Mouse (Mus musculus): ENCODE results near the gene Rabep2. TPM values are rescaled to one million over a fixed set of nuclear protein-coding genes. Genes with fewer than 3 reads are reported as not detected.
A peak's percentile ranks its signal among the peaks of the same experiment; 100 is the strongest.
"Not testable (repeated sequence)": the region's sequence is repeated elsewhere in the genome, so short reads cannot be mapped to it uniquely, and the experiment has no call there.

Gene Rabep2
- polyA plus RNA-seq, 1 experiment from 2014 or later: 6.3 TPM

- Histone ChIP-seq H3K27me3 (ENCODE audit: control insufficient read depth, insufficient read depth, low read depth, low read length) (no peaks in the 10 kb centered on the region), H3K4me1 (ENCODE audit: control insufficient read depth, low read depth, low read length) (peaks cover 21% of the 10 kb centered on the region), H3K36me3 (ENCODE audit: control insufficient read depth, insufficient read depth) (peaks cover 8% of the 10 kb centered on the region; the same call in 1 of the 2 replicates), H3K9ac (ENCODE audit: low read depth, low read length) (peak within 1 kb of the TSS; percentile 74), H3K27ac (ENCODE audit: low read length) (peak within 1 kb of the TSS; percentile 18), H3K9me3 (replicated peaks; ENCODE audit: control insufficient read depth, low read length) (no peaks in the 10 kb centered on the region), H3K4me2 (ENCODE audit: low read depth, low read length) (peak within 1 kb of the TSS; percentile 62), H3K4me3 (ENCODE audit: low read depth, low read length) (peak within 1 kb of the TSS; percentile 81)
- under 1% methylated on average over 32 of the region's 32 CpGs for WGBS (ENCODE audit: insufficient replicate concordance)
- ATAC-seq (ENCODE audit: low read depth): peak; percentile 79
These were observed 58.5 kb downstream of the Rabep2 start, which contains the start of gene Tufm for GRCm38 (mm10) chr7:126487052-126487483. Gene Tufm, plus strand, starts transcription at chr7:126487361.

GRCm38 (mm10) chr7:126487617-126488385 is 59.2 kb downstream of the Rabep2 start:
- Histone ChIP-seq H3K27ac (ENCODE audit: low read length) (peak overlapping the region; percentile 18), H3K9ac (ENCODE audit: low read depth, low read length) (peak overlapping the region; percentile 74), H3K36me3 (ENCODE audit: control insufficient read depth, insufficient read depth) (peaks cover 16% of the 10 kb centered on the region), H3K4me2 (ENCODE audit: low read depth, low read length) (peak overlapping the region; percentile 62), H3K4me3 (ENCODE audit: low read depth, low read length) (peak overlapping the region; percentile 81), H3K4me1 (ENCODE audit: control insufficient read depth, low read depth, low read length) (peaks cover 15% of the 10 kb centered on the region)
- H3K27me3 ChIP-seq (ENCODE audit: control insufficient read depth, insufficient read depth, low read depth, low read length); H3K9me3 ChIP-seq (replicated peaks; ENCODE audit: control insufficient read depth, low read length); ATAC-seq (ENCODE audit: low read depth): not testable (repeated sequence)
- WGBS (ENCODE audit: insufficient replicate concordance): 5% methylated on average over 15 of the region's 25 CpGs

- Histone ChIP-seq H3K4me3 (ENCODE audit: low read depth, low read length) (no peak overlapping the region), H3K36me3 (ENCODE audit: control insufficient read depth, insufficient read depth) (peaks cover 48% of the 10 kb centered on the region), H3K27me3 (ENCODE audit: control insufficient read depth, insufficient read depth, low read depth, low read length) (no peaks in the 10 kb centered on the region), H3K9me3 (replicated peaks; ENCODE audit: control insufficient read depth, low read length) (no peaks in the 10 kb centered on the region), H3K27ac (ENCODE audit: low read length) (no peak overlapping the region), H3K9ac (ENCODE audit: low read depth, low read length) (no peak overlapping the region), H3K4me1 (ENCODE audit: control insufficient read depth, low read depth, low read length) (peaks cover 10% of the 10 kb centered on the region), H3K4me2 (ENCODE audit: low read depth, low read length) (no peak overlapping the region)
- 38% methylated on average over 1 of the region's 1 CpGs for WGBS (ENCODE audit: insufficient replicate concordance)
- ATAC-seq (ENCODE audit: low read depth): no peak
These were observed 62.4 kb downstream of the Rabep2 start for GRCm38 (mm10) chr7:126491005-126491404.

GRCm38 (mm10) chr7:126491973-126492372 is 63.4 kb downstream of the Rabep2 start:
- Histone ChIP-seq H3K4me3 (ENCODE audit: low read depth, low read length) (no peak overlapping the region), H3K4me1 (ENCODE audit: control insufficient read depth, low read depth, low read length) (peaks cover 10% of the 10 kb centered on the region), H3K4me2 (ENCODE audit: low read depth, low read length) (no peak overlapping the region), H3K27ac (ENCODE audit: low read length) (no peak overlapping the region), H3K9ac (ENCODE audit: low read depth, low read length) (no peak overlapping the region), H3K9me3 (replicated peaks; ENCODE audit: control insufficient read depth, low read length) (no peaks in the 10 kb centered on the region), H3K36me3 (ENCODE audit: control insufficient read depth, insufficient read depth) (peaks cover 57% of the 10 kb centered on the region), H3K27me3 (ENCODE audit: control insufficient read depth, insufficient read depth, low read depth, low read length) (no peaks in the 10 kb centered on the region)
- no peak for ATAC-seq (ENCODE audit: low read depth)
- 65% methylated on average over 11 of the region's 11 CpGs for WGBS (ENCODE audit: insufficient replicate concordance)

GRCm38 (mm10) chr7:126494120-126494519 is 65.6 kb downstream of the Rabep2 start:
- Histone ChIP-seq H3K4me2 (ENCODE audit: low read depth, low read length) (no peak overlapping the region), H3K9ac (ENCODE audit: low read depth, low read length) (no peak overlapping the region), H3K36me3 (ENCODE audit: control insufficient read depth, insufficient read depth) (peaks cover 79% of the 10 kb centered on the region), H3K27ac (ENCODE audit: low read length) (peak overlapping the region; percentile 58; the same call in 1 of the 2 replicates), H3K9me3 (replicated peaks; ENCODE audit: control insufficient read depth, low read length) (no peaks in the 10 kb centered on the region), H3K27me3 (ENCODE audit: control insufficient read depth, insufficient read depth, low read depth, low read length) (no peaks in the 10 kb centered on the region), H3K4me3 (ENCODE audit: low read depth, low read length) (no peak overlapping the region), H3K4me1 (ENCODE audit: control insufficient read depth, low read depth, low read length) (no peaks in the 10 kb centered on the region; the same call in 1 of the 2 replicates)
- 80% methylated on average over 6 of the region's 6 CpGs for WGBS (ENCODE audit: insufficient replicate concordance)
- ATAC-seq (ENCODE audit: low read depth): peak; percentile 84

GRCm38 (mm10) chr7:126496475-126496874 is 67.9 kb downstream of the Rabep2 start:
- Histone ChIP-seq H3K9me3 (replicated peaks; ENCODE audit: control insufficient read depth, low read length) (no peaks in the 10 kb centered on the region), H3K27me3 (ENCODE audit: control insufficient read depth, insufficient read depth, low read depth, low read length) (no peaks in the 10 kb centered on the region), H3K36me3 (ENCODE audit: control insufficient read depth, insufficient read depth) (peaks cover 95% of the 10 kb centered on the region), H3K4me3 (ENCODE audit: low read depth, low read length) (no peak overlapping the region), H3K4me1 (ENCODE audit: control insufficient read depth, low read depth, low read length) (peaks cover 12% of the 10 kb centered on the region), H3K4me2 (ENCODE audit: low read depth, low read length) (no peak overlapping the region), H3K9ac (ENCODE audit: low read depth, low read length) (no peak overlapping the region), H3K27ac (ENCODE audit: low read length) (no peak overlapping the region)
- ATAC-seq (ENCODE audit: low read depth): no peak
- 88% methylated on average over 5 of the region's 5 CpGs for WGBS (ENCODE audit: insufficient replicate concordance)

- peaks cover 83% of the 10 kb centered on the region for H3K36me3 ChIP-seq (ENCODE audit: control insufficient read depth, insufficient read depth)
- no peaks in the 10 kb centered on the region for H3K27me3 ChIP-seq (ENCODE audit: control insufficient read depth, insufficient read depth, low read depth, low read length)
- H3K9ac ChIP-seq (ENCODE audit: low read depth, low read length): no peak overlapping the region
- no peak overlapping the region for H3K27ac ChIP-seq (ENCODE audit: low read length)
- no peaks in the 10 kb centered on the region for H3K9me3 ChIP-seq (replicated peaks; ENCODE audit: control insufficient read depth, low read length)
- 92% methylated on average over 12 of the region's 12 CpGs for WGBS (ENCODE audit: insufficient replicate concordance)
- H3K4me3 ChIP-seq (ENCODE audit: low read depth, low read length): no peak overlapping the region
- no peak overlapping the region for H3K4me2 ChIP-seq (ENCODE audit: low read depth, low read length)
- ATAC-seq (ENCODE audit: low read depth): no peak
- peaks cover 12% of the 10 kb centered on the region for H3K4me1 ChIP-seq (ENCODE audit: control insufficient read depth, low read depth, low read length)
These were observed 69.4 kb downstream of the Rabep2 start for GRCm38 (mm10) chr7:126497966-126498365.

Other genes with a start within 250 kb of the Rabep2 start
- 12.2 and 17.7 TPM in 2 replicates for gene Xpo6, start 228.3 kb upstream of the Rabep2 start, polyA plus RNA-seq (2015; fragmentation: Nextera tagmentation; extraction: Ambion mirVana)
- gene Sbk1, start 156.1 kb upstream of the Rabep2 start, polyA plus RNA-seq (2015; fragmentation: Nextera tagmentation; extraction: Ambion mirVana): 1.1 and 1.5 TPM in 2 replicates
- 5.4 and 6.3 TPM in 2 replicates for gene Lat, start 59.2 kb upstream of the Rabep2 start, polyA plus RNA-seq (2015; fragmentation: Nextera tagmentation; extraction: Ambion mirVana)
- gene Spns1, start 51.3 kb upstream of the Rabep2 start, polyA plus RNA-seq (2015; fragmentation: Nextera tagmentation; extraction: Ambion mirVana): 16.1 and 18.3 TPM in 2 replicates
- gene Nfatc2ip, start 32.0 kb upstream of the Rabep2 start, polyA plus RNA-seq (2015; fragmentation: Nextera tagmentation; extraction: Ambion mirVana): 1.7 and 1.9 TPM in 2 replicates
- gene Cd19, start 13.9 kb upstream of the Rabep2 start, polyA plus RNA-seq (2015; fragmentation: Nextera tagmentation; extraction: Ambion mirVana): 3.6 and 4.7 TPM in 2 replicates
- gene Atp2a1, start 34.3 kb downstream of the Rabep2 start, polyA plus RNA-seq (2015; fragmentation: Nextera tagmentation; extraction: Ambion mirVana): 8.7 and 22.0 TPM in 2 replicates
- 14.2 and 14.5 TPM in 2 replicates for gene Sh2b1, start 46.7 kb downstream of the Rabep2 start, polyA plus RNA-seq (2015; fragmentation: Nextera tagmentation; extraction: Ambion mirVana)
- 81.0 and 84.0 TPM in 2 replicates for gene Tufm, start 58.6 kb downstream of the Rabep2 start, polyA plus RNA-seq (2015; fragmentation: Nextera tagmentation; extraction: Ambion mirVana)
- 21.6 and 24.5 TPM in 2 replicates for gene Atxn2l, start 74.7 kb downstream of the Rabep2 start, polyA plus RNA-seq (2015; fragmentation: Nextera tagmentation; extraction: Ambion mirVana)
- gene Eif3c, start 137.7 kb downstream of the Rabep2 start, polyA plus RNA-seq (2015; fragmentation: Nextera tagmentation; extraction: Ambion mirVana): 87.8 and 93.1 TPM in 2 replicates
- 2.3 and 2.4 TPM in 2 replicates for gene Apobr, start 156.2 kb downstream of the Rabep2 start, polyA plus RNA-seq (2015; fragmentation: Nextera tagmentation; extraction: Ambion mirVana)
- 11.7 and 11.9 TPM in 2 replicates for gene Cln3, start 157.1 kb downstream of the Rabep2 start, polyA plus RNA-seq (2015; fragmentation: Nextera tagmentation; extraction: Ambion mirVana)
- 0.09 and 0.27 TPM in 2 replicates for gene Il27, start 166.2 kb downstream of the Rabep2 start, polyA plus RNA-seq (2015; fragmentation: Nextera tagmentation; extraction: Ambion mirVana)
- gene Nupr1, start 202.1 kb downstream of the Rabep2 start, polyA plus RNA-seq (2015; fragmentation: Nextera tagmentation; extraction: Ambion mirVana): 4.2 and 5.8 TPM in 2 replicates
- 20.8 and 28.6 TPM in 2 replicates for gene Sgf29, start 220.6 kb downstream of the Rabep2 start, polyA plus RNA-seq (2015; fragmentation: Nextera tagmentation; extraction: Ambion mirVana)
- 69.5 and 88.7 TPM in 2 replicates for gene Sult1a1, start 247.7 kb downstream of the Rabep2 start, polyA plus RNA-seq (2015; fragmentation: Nextera tagmentation; extraction: Ambion mirVana)